Mouse (Mus musculus): ENCODE results near the gene Myh9. TPM values are rescaled to one million over a fixed set of nuclear protein-coding genes. Genes with fewer than 3 reads are reported as not detected.

Gene Myh9
- polyA plus RNA-seq, 1 experiment = 36.0 TPM

DNA sequence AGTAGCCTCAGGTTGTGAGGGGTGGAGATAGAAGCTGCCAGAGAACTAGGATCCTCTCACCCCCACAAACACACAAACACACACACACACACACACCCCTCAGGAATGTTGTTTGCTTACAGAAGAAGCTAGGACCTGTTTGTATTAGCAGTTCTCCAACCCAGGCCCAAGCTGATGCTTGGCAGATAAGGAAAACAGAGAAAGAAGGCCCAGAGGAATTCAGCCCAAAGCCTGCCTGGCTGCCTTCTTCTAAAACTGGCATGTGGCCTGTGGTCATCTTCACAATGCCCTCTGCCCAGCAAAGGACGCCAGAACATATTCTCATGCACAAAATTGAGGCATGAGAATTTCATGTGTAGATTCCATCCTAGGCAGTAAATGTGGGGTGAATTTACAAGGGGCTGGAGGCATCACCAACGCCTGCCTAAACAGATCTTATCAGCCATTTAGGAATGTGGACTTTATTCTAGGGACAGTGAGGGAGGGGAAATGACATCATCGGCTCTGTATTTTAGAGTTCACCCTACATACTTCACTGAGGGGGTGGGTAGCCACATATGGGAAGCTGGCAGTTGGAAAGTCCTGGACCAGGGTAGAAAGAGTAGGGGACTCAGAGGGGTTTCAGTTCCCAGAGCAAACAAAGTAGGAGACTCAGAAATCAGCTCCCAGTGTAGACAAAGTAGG lies 21.4 kb downstream of the Myh9 start:
- Histone ChIP-seq H3K4me1 (ENCODE audit: control insufficient read depth, insufficient read depth, insufficient read length, low read length) (peaks cover 80% of the 10 kb centered on the region), H3K27ac (replicated peaks; ENCODE audit: low read depth, low read length) (peak overlapping the region; percentile 94), H3K4me3 (ENCODE audit: insufficient read depth, low read depth, low read length) (no peak overlapping the region)

DNA sequence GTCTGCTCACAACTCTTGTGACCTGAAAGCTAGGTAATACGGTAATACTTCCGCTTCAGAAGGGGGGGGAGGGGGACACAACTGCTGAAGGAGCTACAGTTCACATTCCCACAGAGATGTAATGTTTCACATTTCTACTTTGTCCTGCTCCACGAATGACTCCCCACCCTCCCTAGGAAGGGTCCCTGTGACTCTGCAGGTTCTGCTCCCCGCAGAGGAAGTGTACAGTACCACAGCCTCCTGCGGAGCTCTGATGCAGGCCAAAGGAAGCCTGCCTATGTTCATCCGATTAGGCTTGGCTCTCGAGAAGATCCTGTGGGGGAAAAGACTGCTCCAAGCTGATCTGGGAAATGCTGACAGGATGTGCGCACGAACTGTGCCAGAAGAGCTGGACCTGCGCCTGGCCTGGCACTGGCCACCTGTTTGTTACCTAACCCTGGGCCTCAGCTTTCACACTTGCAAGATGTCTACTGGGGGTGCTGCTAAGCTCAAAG lies 22.0 kb downstream of the Myh9 start:
- peak overlapping the region; percentile 94 for H3K27ac ChIP-seq (replicated peaks; ENCODE audit: low read depth, low read length)
- no peak overlapping the region for H3K4me3 ChIP-seq (ENCODE audit: insufficient read depth, low read depth, low read length)
- peaks cover 81% of the 10 kb centered on the region for H3K4me1 ChIP-seq (ENCODE audit: control insufficient read depth, insufficient read depth, insufficient read length, low read length)

DNA sequence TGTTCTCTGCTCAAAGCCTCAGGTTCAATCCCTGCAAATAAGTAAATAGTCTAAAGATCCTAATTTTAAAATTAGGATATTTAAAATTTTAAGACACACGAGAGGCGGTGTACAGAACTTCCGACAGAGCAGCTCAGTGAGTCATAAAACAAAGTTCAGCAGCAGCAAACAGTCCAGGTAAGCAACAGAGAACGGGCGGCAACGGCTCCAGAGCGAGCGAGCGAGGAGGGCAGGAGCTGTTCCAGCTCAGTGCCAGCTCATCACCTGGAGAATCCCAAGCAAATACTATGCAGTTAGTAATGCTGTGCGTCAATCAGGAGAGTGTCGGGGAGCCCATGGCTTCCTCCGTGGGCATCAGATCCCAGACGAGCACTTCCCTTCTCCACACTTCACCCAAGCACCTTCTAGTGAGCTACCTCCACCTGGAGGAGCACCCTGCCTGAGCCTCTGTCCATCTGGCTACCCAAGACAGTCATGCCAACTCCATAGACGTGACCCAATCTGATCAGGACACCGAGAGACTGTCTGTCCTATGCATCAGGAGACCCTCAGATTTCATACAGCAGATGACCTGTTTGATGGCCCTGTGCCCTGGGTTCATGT lies 23.3 kb downstream of the Myh9 start:
- Histone ChIP-seq H3K4me1 (ENCODE audit: control insufficient read depth, insufficient read depth, insufficient read length, low read length) (peaks cover 84% of the 10 kb centered on the region), H3K27ac (replicated peaks; ENCODE audit: low read depth, low read length) (peak overlapping the region; percentile 94), H3K4me3 (ENCODE audit: insufficient read depth, low read depth, low read length) (no peak overlapping the region)

DNA sequence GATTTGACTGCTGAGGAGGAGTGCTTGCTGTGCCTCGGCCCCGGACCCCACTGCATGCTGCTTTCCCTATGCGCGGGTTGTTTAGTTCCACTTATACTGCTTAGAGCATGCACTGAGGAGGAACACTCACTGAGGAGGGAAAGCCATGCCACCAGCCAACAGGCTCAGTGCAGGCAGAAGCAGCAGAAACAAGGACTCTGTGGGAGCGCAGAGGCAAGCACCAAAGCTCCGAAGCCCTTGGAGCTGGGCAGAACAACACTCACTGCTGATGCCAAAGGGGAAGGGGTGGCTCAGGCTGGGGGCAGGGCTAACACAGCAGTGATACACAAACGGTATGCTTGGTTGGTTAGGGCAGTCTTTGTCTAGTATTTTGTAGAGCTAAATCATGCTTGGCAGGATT lies 24.6 kb downstream of the Myh9 start:
- H3K4me3 ChIP-seq (ENCODE audit: insufficient read depth, low read depth, low read length) = no peak overlapping the region
- peaks cover 88% of the 10 kb centered on the region for H3K4me1 ChIP-seq (ENCODE audit: control insufficient read depth, insufficient read depth, insufficient read length, low read length)
- peak overlapping the region; percentile 98 for H3K27ac ChIP-seq (replicated peaks; ENCODE audit: low read depth, low read length)

DNA sequence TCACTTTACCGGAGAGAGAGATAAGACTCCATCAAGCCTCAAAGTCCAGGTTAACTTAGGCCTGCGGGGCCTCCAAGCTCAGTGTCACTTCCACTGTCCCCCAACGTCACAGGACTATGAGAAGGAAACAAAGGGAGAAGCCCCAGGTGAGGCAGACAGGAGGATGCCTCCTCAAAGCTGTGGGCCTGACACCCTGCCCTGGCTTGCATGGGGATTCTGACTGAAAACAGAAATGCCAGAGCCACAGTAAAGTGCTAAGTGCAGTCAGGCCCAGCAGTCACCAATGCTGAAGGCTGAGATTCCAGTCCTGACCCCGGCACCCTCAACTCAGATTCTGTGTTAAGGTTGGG lies 25.4 kb downstream of the Myh9 start:
- Histone ChIP-seq H3K4me1 (ENCODE audit: control insufficient read depth, insufficient read depth, insufficient read length, low read length) (peaks cover 81% of the 10 kb centered on the region), H3K27ac (replicated peaks; ENCODE audit: low read depth, low read length) (peak overlapping the region; percentile 98), H3K4me3 (ENCODE audit: insufficient read depth, low read depth, low read length) (peak overlapping the region; percentile 16; the same call in 1 of the 2 replicates)

DNA sequence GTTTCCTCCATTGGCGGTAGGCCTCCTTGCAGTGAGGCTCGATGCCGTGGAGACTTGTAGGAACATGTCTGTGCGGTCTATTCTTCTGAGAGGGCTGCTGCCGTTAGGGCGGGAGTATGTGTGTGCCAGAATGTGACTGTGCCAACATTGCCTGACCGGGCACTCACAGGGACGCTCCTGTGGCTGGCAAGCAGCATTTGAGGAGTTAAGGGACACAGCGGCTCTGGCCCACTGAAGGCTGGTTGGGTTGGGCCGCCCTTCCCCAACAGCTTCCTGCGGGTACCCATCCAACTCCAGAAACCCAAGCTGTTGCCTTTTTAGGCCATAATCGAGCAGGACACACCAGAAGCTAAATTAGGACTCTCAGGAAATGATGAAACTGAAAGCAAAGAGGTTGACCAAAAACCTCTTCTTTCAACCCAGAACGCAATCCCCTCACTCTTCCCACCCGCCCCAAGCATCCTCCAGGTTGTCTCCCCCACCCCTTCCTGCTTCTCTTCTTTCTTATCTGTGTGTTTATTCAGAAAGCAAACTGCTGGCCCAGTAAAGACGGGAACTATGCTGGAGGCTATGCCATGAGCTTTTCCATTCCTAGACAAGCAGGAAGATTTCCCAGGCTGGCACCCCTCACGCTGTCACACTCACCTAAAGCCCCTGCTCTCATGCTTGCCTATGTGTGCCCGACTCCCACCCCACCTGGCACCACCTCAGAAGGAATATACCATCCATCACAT lies 25.9 kb downstream of the Myh9 start:
- Histone ChIP-seq H3K4me3 (ENCODE audit: insufficient read depth, low read depth, low read length) (peak overlapping the region; percentile 16; the same call in 1 of the 2 replicates), H3K4me1 (ENCODE audit: control insufficient read depth, insufficient read depth, insufficient read length, low read length) (peaks cover 76% of the 10 kb centered on the region), H3K27ac (replicated peaks; ENCODE audit: low read depth, low read length) (peak overlapping the region; percentile 98)

DNA sequence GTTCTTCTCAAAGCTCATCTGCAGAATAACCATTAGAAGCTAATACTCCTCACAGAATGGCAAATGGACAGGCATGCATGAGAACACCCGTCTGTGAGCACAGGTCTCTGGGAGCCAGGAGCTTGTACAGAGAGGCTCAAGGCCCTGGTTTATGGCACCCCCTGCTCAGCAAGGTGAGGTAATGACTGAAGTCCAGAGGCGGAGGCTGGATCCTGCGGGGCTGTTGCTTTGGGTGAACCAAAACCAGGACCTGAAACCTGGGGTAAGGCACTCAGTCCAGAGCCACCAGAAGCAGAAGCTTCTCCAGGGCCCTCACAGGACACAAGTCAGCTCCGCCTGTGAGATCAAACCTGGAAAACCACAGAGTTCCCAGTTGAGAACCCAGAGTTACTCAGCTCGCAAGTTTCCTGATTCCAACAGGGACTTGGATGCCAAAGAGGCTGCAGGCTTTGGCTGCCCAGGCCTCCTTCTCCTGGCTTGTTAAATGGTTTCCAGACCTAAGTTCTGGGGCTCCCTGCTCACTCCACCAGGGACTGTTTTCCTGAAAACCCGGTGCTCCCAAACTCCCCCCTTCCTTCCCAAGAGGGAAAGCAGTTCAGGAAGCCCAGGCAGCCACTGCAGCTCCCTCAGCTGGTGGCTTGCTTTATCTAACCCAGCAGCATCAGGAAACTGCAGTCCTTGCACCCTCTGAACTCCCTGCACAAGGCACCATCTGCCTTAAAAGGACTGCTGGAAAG lies 28.2 kb downstream of the Myh9 start:
- Histone ChIP-seq H3K4me3 (ENCODE audit: insufficient read depth, low read depth, low read length) (peak overlapping the region; percentile 1; the same call in 1 of the 2 replicates), H3K27ac (replicated peaks; ENCODE audit: low read depth, low read length) (peak overlapping the region; percentile 81), H3K4me1 (ENCODE audit: control insufficient read depth, insufficient read depth, insufficient read length, low read length) (peaks cover 72% of the 10 kb centered on the region)

DNA sequence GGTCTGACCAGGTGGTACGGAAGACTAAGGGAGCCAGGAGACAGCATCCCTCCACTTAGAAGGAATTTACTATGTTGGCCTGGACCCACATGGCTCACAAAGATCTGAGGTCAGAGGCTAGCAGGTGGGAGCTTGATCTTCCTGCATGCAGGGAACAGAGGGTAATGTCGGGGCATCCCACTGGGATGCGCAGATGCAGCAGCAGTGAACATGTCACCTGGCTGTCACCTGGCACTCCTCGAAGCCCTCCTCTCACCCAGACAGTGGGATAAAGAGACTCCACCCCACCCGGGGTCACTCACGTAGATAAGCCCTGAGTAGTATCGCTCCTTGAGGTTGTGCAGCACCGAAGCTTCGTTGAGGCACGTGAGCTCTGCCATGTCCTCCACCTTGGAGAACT lies 29.4 kb downstream of the Myh9 start:
- H3K4me1 ChIP-seq (ENCODE audit: control insufficient read depth, insufficient read depth, insufficient read length, low read length) = peaks cover 69% of the 10 kb centered on the region
- H3K27ac ChIP-seq (replicated peaks; ENCODE audit: low read depth, low read length) = peak overlapping the region; percentile 81
- H3K4me3 ChIP-seq (ENCODE audit: insufficient read depth, low read depth, low read length) = no peak overlapping the region

DNA sequence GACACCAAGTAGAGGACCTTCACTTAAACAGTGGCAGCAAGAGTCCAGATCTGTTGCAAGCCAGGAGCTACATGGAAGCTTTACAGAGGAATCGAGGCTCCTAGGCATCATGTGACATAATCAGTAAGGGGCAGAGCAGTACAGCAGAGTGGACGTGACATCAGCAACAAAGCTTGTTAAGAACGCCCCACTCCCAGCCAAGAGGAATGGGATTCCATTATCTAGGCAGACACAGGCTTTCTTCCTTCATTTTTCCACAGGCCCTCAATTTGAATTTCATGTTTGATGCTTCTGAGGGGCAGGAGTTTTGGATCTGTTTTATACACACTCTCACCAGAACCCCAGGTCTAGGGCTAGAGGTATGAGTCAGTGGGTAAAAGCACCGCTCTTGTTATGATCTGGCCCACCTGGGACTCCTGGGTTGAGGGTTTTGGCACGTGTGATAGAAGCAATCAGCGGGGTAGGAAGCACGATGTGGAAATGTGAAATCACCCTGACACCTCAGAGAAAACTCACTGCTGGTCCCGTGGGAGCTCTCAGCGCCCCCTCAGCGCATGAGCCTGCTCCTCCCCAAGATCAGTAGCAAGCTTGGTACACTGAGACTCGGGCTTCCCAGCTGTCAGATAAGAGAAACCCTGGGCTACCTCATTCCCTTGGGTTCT lies 30.7 kb downstream of the Myh9 start:
- peaks cover 70% of the 10 kb centered on the region for H3K4me1 ChIP-seq (ENCODE audit: control insufficient read depth, insufficient read depth, insufficient read length, low read length)
- no peak overlapping the region for H3K4me3 ChIP-seq (ENCODE audit: insufficient read depth, low read depth, low read length)
- H3K27ac ChIP-seq (replicated peaks; ENCODE audit: low read depth, low read length) = 0 out of 2 replicates have a peak overlapping the region, but pooled peaks have one; percentile 6

DNA sequence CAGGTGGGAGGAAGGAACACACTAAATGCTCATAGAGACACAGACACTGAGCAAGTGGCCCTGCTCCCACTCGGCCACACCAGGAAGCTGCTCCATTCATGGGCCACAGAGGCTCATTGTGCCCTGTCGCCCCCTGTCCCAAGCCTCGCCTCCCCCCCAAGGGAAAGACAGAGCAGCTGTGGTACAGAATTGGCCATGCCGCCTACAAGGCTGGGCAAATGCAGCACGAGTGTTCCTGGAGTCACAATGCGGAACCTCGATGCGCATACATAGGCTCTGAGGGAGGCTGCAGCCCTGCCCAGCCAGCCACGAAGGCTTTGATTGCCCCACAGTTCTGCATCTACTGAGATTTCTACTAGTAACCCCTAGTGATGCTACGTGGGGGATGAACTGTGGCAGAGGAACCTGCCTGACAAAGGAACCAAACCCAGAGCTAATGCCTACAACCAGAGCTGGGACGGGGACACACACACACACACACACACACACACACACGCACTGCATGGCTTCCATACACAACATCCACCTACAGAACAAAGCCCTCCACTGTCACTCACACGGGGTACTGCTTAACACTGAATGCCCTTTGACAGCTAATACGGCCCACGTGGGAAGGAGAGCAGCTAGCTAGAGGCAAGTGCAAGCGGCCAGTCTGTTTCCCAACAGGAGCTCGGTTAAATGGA lies 31.4 kb downstream of the Myh9 start:
- H3K27ac ChIP-seq (replicated peaks; ENCODE audit: low read depth, low read length) = no peak overlapping the region
- no peak overlapping the region for H3K4me3 ChIP-seq (ENCODE audit: insufficient read depth, low read depth, low read length)
- H3K4me1 ChIP-seq (ENCODE audit: control insufficient read depth, insufficient read depth, insufficient read length, low read length) = peaks cover 72% of the 10 kb centered on the region

DNA sequence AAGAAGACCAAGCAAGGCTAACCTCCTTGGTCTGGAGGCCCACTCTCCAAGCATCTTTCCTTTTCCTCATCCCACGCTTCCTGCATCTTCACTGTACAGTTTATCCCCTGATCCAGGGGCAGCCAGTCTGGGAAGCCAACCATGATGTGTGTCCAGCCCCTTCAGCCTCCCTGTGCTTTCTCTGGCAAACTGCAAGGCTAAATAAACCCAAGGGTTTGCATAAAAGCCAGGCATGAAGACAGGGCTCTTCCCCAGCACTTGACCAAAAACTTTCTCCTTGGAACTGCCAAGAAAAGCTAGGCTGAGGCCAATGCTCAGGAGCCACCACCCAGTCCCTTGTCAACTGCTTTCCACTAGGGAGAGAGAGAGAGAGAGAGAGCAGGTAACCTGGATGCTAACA lies 32.5 kb downstream of the Myh9 start:
- H3K4me1 ChIP-seq (ENCODE audit: control insufficient read depth, insufficient read depth, insufficient read length, low read length) = peaks cover 68% of the 10 kb centered on the region
- peak overlapping the region; percentile 33; the same call in 1 of the 2 replicates for H3K27ac ChIP-seq (replicated peaks; ENCODE audit: low read depth, low read length)

DNA sequence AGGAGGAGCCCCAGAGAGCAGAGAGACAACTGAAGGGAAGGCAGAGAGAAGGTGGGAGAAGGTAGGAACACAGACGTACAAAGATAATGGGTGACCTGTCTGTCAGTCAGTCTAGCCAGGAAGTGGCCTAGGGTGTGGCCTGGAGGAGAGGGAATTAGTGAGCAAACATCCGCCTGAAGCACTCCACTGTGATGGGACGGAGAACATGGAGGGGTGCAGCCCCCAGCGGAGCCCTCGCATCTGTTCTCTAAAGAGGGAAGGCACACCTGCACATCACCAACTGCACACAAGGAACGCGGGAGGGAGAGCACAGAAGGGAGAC lies 34.8 kb downstream of the Myh9 start:
- Histone ChIP-seq H3K4me3 (ENCODE audit: insufficient read depth, low read depth, low read length) (no peak overlapping the region), H3K27ac (replicated peaks; ENCODE audit: low read depth, low read length) (peak overlapping the region; percentile 75), H3K4me1 (ENCODE audit: control insufficient read depth, insufficient read depth, insufficient read length, low read length) (peaks cover 59% of the 10 kb centered on the region)

More for the DNA sequence above, 32.5 kb downstream of the Myh9 start:
- H3K4me3 ChIP-seq (ENCODE audit: insufficient read depth, low read depth, low read length) = no peak overlapping the region

DNA sequence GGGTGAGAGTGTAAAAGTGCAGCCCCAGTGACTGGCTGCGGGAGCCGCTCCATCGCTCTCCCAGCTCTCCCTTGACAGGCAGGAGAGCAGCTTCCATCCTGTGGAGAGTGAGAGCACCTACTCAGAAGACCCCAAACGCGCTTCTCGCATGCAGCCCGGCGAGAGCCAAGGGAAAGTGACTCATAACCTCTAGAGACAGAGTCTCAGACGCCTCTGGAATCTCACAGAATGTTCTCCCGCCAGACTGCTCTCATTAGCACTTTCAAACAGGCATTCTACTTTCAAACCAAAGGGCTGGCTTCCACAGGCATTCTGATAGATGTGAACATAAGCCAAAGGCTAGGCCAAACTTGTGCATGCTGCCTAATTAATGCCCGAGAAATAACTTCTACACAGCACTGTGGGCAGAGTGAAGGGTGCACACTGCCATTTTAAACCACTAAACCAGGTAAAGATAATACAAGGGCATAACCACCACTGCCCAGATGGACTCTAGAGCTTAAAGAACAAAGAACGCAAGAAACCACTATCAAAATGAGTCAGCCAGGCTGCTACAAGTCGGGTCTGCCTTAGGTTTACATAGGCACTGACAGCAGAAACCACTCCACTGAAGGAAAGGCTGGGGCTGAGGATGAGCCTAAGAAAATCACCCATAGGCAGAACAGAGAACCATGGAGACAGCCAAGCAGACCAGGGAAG lies 35.3 kb downstream of the Myh9 start:
- peak overlapping the region; percentile 75 for H3K27ac ChIP-seq (replicated peaks; ENCODE audit: low read depth, low read length)
- H3K4me3 ChIP-seq (ENCODE audit: insufficient read depth, low read depth, low read length) = no peak overlapping the region
- peaks cover 61% of the 10 kb centered on the region for H3K4me1 ChIP-seq (ENCODE audit: control insufficient read depth, insufficient read depth, insufficient read length, low read length)

DNA sequence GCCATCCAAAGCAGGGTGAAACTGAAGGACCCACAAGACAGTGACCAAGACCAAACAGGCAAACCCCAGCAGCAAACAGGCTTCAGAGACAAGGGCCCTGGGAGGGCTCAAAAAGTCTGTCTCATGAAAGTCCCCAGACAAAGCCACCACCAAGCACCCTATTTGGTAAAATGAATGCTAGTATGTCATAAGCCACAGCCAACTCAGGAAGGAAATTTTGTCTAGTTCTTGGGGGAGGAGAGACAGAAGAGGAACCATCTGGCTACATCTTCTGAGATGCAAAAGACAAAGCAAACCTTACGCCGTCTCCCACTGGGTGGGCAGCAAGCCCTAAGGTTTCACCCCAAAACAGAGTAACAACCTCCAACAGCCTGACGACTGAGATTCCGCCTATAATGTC lies 36.3 kb downstream of the Myh9 start:
- no peak overlapping the region for H3K4me3 ChIP-seq (ENCODE audit: insufficient read depth, low read depth, low read length)
- peak overlapping the region; percentile 75 for H3K27ac ChIP-seq (replicated peaks; ENCODE audit: low read depth, low read length)
- peaks cover 68% of the 10 kb centered on the region for H3K4me1 ChIP-seq (ENCODE audit: control insufficient read depth, insufficient read depth, insufficient read length, low read length)
